Mouse (Mus musculus): Measurements from ENCODE around the gene Cyp3a16. TPM values are rescaled to one million over a fixed set of nuclear protein-coding genes. Genes with fewer than 3 reads are reported as not detected.

Cyp3a16 gene
- polyA plus RNA-seq (2015; fragmentation: Illumina TruSeq; extraction: RNeasy Lipid Tissue Mini Kit (QIAGEN cat#74804); ENCODE audit: insufficient read depth, low read depth, low replicate concordance): not detected

GRCm38 (mm10) chr5:145469623-145470022 lies at the start of gene Cyp3a16:
Cyp3a16 (minus strand) TSS chr5:145469723.

Other genes with a start within 250 kb of the Cyp3a16 start
- 4.7 TPM for gene Zfp655, start 238.0 kb downstream of the Cyp3a16 start, polyA plus RNA-seq (2015; fragmentation: Illumina TruSeq; extraction: RNeasy Lipid Tissue Mini Kit (QIAGEN cat#74804); ENCODE audit: insufficient read depth, low read depth, low replicate concordance)
- gene Zscan25, start 189.2 kb downstream of the Cyp3a16 start, polyA plus RNA-seq (2015; fragmentation: Illumina TruSeq; extraction: RNeasy Lipid Tissue Mini Kit (QIAGEN cat#74804); ENCODE audit: insufficient read depth, low read depth, low replicate concordance): 1.8 TPM
- not detected for gene Cyp3a57, start 124.4 kb downstream of the Cyp3a16 start, polyA plus RNA-seq (2015; fragmentation: Illumina TruSeq; extraction: RNeasy Lipid Tissue Mini Kit (QIAGEN cat#74804); ENCODE audit: insufficient read depth, low read depth, low replicate concordance)
- gene Cyp3a41b, start 115.0 kb upstream of the Cyp3a16 start, polyA plus RNA-seq (2015; fragmentation: Illumina TruSeq; extraction: RNeasy Lipid Tissue Mini Kit (QIAGEN cat#74804); ENCODE audit: insufficient read depth, low read depth, low replicate concordance): not detected

All from pancreas, adult 10 weeks (tissue).